Mouse (Mus musculus) liver, adult 2 months (tissue): ENCODE data around the gene Mrc2.

Experiments used
- CTCF ChIP-seq: fragments of 200-500 bp; IDR thresholded peaks from 2 replicates; pipeline ENCODE4 v1.5.1; 2011; ENCODE audit warnings: low read depth, low read length, control low read depth
- POLR2A ChIP-seq: fragments of 200-500 bp; IDR thresholded peaks from 2 replicates; pipeline ENCODE4 v1.6.1; 2011; ENCODE audit warnings: low read length, control low read depth; ENCODE audit not compliant: insufficient read depth; ENCODE audit errors: extremely low read depth

DNA sequence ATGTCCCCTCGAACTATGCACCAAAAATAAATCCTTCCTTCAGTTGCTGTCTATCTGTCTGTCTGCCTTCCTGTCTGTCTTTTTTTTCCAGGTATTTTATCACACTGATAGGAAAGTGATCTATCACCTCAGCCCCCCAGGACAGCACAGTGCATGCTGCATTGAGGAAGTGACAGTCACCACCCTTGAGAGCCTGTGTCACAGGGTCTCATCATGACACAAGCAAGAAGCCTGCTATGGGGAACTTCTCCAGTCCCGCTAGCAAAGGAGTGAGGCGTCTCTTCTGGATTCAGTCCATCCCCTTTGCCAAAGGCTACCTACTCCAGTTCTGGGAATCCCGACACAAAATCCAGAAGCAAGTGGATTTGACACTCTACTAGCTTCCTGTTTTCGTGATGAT lies 76.4 kb downstream of the Mrc2 start:
- no peak for TF ChIP-seq CTCF
- TF ChIP-seq POLR2A, result no peak
